8 mouse cellular contexts compared by ENCODE assay signal in genomic region chr9:44488855-44489381, GRCm38 (mm10). TPM values are rescaled to one million over a fixed set of nuclear protein-coding genes. Genes with fewer than 3 reads are reported as not detected.
A peak's percentile ranks its signal among the peaks of the same experiment; 100 is the strongest.
DNase-seq lines count a peak whose midpoint lies in the region; ATAC-seq lines count a peak whose summit lies in the region.
"Had no signal": no experiment of that assay in that cellular context is flagged by ENCODE, and none has a peak within 500 bp of the region (broad histone marks: within the 10 kb centered on the region; RNA-seq: fewer than 3 reads in every experiment).

No protein-coding gene starts in this region.

- H3K36me3 ChIP-seq in embryonic facial prominence, embryonic 15.5 days: 0 out of 2 replicates have a peak, but pooled peaks cover 6% of the 10 kb centered on the region

- peak overlapping the region; percentile 83 for H3K4me2 ChIP-seq in embryonic facial prominence, embryonic 15.5 days (replicated peaks)

- ATAC-seq in embryonic facial prominence, embryonic 15.5 days (ENCODE audit: insufficient number of reproducible peaks, low FRiP score, low TSS enrichment, low read depth): peak; percentile 16; the same call in 1 of the 2 replicates

- H3K9ac ChIP-seq in embryonic facial prominence, embryonic 15.5 days: peak overlapping the region; percentile 10; the same call in 1 of the 2 replicates

- WGBS in embryonic facial prominence, embryonic 15.5 days: 4% methylated on average over 5 of the region's 5 CpGs

- H3K9me3 ChIP-seq in embryonic facial prominence, embryonic 15.5 days (replicated peaks): no peaks in the 10 kb centered on the region

- intact Hi-C loops in heart, postnatal 10 days (cut with DNase I): no loop called here

- H3K4me1 ChIP-seq in embryonic facial prominence, embryonic 15.5 days: peaks cover 99% of the 10 kb centered on the region

- DNase-seq in 416B (ENCODE audit: low read depth): peak; percentile 46
- peak; percentile 91 for DNase-seq in NIH3T3 (ENCODE audit: low read depth)
- peak; percentile 86 to 87 for DNase-seq in heart, postnatal 10 days
- peak; percentile 87 to 95 for DNase-seq in kidney, postnatal 36 days
- peak; percentile 81 to 89 for DNase-seq in lung, postnatal 4 days
- DNase-seq in urinary bladder, postnatal 14 days (ENCODE audit: low spot score): peak; percentile 75

- H3K27ac ChIP-seq in embryonic facial prominence, embryonic 15.5 days (replicated peaks): peak overlapping the region; percentile 96

- peak overlapping the region; percentile 97 for H3K4me3 ChIP-seq in embryonic facial prominence, embryonic 15.5 days (replicated peaks)

- no peaks in the 10 kb centered on the region for H3K27me3 ChIP-seq in embryonic facial prominence, embryonic 15.5 days

RNA-seq across cellular contexts. Expression of gene Bcl9l, which starts 6.3 kb away (rescaled TPM):
- 21.2 and 21.8 TPM in 2 replicates for polyA plus RNA-seq in embryonic facial prominence, embryonic 15.5 days (2015; fragmentation: Nextera tagmentation; extraction: Ambion mirVana)
- 10 to 100 TPM; 66.8 to 73.0 TPM for total RNA-seq in heart, postnatal 10 days (2021)

RNA-seq across cellular contexts. Expression of gene Upk2, which starts 34.1 kb away (rescaled TPM):
- polyA plus RNA-seq in embryonic facial prominence, embryonic 15.5 days (2015; fragmentation: Nextera tagmentation; extraction: Ambion mirVana): 2.1 and 3.3 TPM in 2 replicates
- not detected for total RNA-seq in heart, postnatal 10 days (2021)
- total RNA-seq: common myeloid progenitor, adult 5-6 weeks had no signal

RNA-seq across cellular contexts. Expression of gene Foxr1, which starts 48.0 kb away (rescaled TPM):
- polyA plus RNA-seq in embryonic facial prominence, embryonic 15.5 days (2015; fragmentation: Nextera tagmentation; extraction: Ambion mirVana): not detected in 2 replicates
- total RNA-seq in heart, postnatal 10 days (2021): not detected
- total RNA-seq: common myeloid progenitor, adult 5-6 weeks had no signal

Comparison
In these comparisons a context has a peak if more than half of its experiments do, and no peak if none do; other contexts are left out.
1. Peak in every context shown above with its lines: DNase-seq, ATAC-seq, H3K4me3 ChIP-seq and H3K27ac ChIP-seq.